Mouse (Mus musculus): ENCODE measurements around the gene Olfr1231.

The Olfr1231 gene

DNA sequence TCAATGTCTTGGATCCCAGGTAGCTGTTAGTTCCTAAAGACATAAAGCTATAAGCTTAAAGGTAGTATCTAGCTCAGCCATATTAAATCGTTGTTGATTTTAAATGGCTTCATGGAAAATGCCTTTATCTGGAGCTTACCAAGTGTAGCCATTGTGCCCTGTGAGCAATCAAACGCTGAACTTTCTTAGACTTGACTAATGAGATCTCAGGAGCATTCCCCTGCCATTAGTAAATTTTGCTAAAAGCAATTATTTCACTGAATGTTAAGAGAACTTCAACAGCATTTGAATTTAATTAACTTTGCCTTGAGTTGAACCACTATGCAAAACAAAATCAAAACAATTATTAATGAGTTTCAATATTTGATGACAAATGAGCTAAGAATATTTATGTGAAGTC, at the start of gene Olfr1231:
Gene Olfr1231, minus strand, starts transcription at position 101 of the 400 bp plus-strand sequence.
- DNase-seq (ENCODE audit: extremely low read depth, insufficient read length, low spot score), result no peak

DNA sequence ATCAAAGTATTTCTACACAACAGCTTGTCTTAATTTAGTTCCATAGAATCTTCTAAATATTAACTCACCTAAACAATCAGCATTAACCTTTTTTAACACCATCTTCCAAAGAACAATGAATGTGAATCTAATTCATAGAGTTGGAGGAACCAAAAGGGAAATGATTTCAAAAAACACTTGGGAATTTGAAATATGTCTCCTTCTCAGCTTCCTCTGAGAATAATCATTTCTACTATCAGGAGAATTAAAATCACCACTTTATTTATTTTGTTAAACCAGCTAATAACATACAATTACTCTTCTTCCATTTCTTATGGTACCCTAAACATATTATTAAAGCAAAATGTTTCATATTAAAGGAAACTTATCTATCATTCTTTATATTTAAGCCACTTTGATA, 35.4 kb upstream of the Olfr1231 start, which contains the start of gene Olfr1233:
Gene Olfr1233, minus strand, starts transcription at position 101 of the 400 bp plus-strand sequence.
- no peak for DNase-seq (ENCODE audit: extremely low read depth, insufficient read length, low spot score)

DNA sequence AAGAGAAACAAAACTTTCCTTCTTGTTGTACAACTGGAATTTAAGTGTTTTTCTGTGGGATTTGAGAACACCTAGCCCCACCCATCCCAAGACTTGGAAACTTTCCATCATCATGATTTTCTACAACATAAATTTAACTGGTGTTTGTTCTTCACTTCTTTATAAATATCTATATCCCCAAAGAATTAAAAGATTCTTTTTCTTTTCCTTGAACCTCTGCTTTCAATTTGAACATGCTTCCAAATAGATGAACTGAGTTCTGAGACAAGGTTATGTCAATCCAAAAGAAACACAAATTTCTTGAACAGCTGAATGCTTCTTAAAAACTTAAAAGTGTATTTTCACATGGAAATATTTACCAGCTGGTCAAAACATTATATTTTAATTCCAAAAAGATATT, 22.7 kb upstream of the Olfr1231 start, which contains the start of gene Olfr1232:
Gene Olfr1232, minus strand, starts transcription at position 101 of the 400 bp plus-strand sequence.
- no peak for DNase-seq (ENCODE audit: extremely low read depth, insufficient read length, low spot score)

DNA sequence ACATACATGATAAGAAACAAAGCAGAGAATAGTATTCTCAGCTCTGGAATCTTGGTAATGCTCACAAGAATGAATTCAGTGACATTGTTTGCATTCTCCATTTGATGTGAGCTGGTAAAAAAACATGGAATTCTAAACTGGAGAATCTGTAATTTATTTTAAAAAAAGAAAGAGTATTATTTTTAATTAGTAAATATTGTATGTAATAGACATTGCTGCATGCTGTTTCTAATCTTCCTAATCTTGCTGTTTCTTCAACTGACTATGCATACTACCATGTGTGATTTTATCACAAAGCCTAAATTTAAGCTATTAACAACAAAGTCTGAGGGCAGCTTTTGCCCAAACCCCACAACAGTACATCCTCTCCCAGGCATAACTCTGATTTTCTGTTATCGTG, 9.7 kb downstream of the Olfr1231 start, which contains the start of gene Olfr1230:
Gene Olfr1230, minus strand, starts transcription at position 101 of the 400 bp plus-strand sequence.
- no peak for DNase-seq (ENCODE audit: extremely low read depth, insufficient read length, low spot score)

DNA sequence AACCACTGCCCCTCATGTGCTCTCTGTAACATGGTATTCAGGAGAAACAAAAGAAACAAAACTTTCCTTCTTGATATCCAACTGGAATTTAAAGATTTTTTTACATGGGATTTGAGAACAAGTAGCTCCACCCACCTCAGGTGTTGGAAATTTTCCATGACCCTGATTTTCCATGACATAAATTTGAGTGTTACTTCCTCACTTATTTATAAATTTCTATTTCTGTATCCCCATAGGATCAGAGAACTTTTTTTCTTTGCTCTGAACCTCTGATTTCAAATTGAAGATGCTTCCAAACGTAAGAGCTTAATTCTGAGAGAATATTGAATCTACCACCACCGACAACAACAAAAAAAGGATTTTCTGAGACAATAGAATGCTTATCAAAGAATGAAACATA, 19.0 kb downstream of the Olfr1231 start, which contains the start of gene Olfr1229:
Gene Olfr1229, minus strand, starts transcription at position 101 of the 400 bp plus-strand sequence.
- DNase-seq (ENCODE audit: extremely low read depth, insufficient read length, low spot score), result no peak

DNA sequence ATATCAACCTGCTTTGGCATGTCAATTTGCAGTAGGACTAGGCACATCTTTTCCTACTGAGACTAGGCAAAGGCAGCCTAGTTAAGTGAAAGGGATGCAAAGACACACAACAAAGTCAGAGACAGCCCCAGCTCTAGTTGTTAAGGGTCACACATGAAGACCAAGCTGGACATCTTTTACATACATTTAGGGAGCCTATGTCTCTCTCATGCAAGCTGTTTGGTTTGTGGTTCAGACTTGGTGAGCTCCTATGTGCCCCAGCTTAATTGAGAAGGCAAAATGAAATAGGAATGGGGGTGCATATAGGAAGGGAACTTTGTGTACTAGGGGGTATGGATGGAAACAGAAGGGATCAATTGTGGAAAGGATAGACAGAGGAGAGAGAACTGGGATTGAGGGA, 52.9 kb downstream of the Olfr1231 start, which contains the start of gene Olfr1228:
Gene Olfr1228, minus strand, starts transcription at position 101 of the 400 bp plus-strand sequence.
- DNase-seq (ENCODE audit: extremely low read depth, insufficient read length, low spot score), result no peak
